Mouse (Mus musculus) limb, embryonic 13.5 days (tissue): Measurements from ENCODE around the gene Aurkc. TPM values are rescaled to one million over a fixed set of nuclear protein-coding genes. Genes with fewer than 3 reads are reported as not detected.
"Not testable (repeated sequence)": the region's sequence is repeated elsewhere in the genome, so short reads cannot be mapped to it uniquely, and the experiment has no call there.

ENCODE experiments used
- ATAC-seq: fragments of 200-750 bp; cut with Nextera tagmentation; 2 replicates; pipeline ENCODE4 v1.8.0; 2017; ENCODE audit warnings: low read depth, moderate number of reproducible peaks, moderate TSS enrichment; ENCODE audit not compliant: low FRiP score
- H3K27ac ChIP-seq: fragments of 300-500 bp; sonication (generic); 2 replicates; pipeline ENCODE4 v1.5.1; 2015; ENCODE audit warnings: inconsistent platforms, mild to moderate bottlenecking, moderate library complexity
- H3K27me3 ChIP-seq: fragments of 300-500 bp; sonication (generic); 2 replicates; pipeline ENCODE4 v1.6.1; 2015; ENCODE audit warnings: mild to moderate bottlenecking, inconsistent platforms
- H3K36me3 ChIP-seq: fragments of 300-500 bp; sonication (generic); 2 replicates; pipeline ENCODE4 v1.6.1; 2015; ENCODE audit warnings: inconsistent platforms, mild to moderate bottlenecking, moderate library complexity
- H3K4me1 ChIP-seq: fragments of 300-500 bp; sonication (generic); 2 replicates; pipeline ENCODE4 v1.6.1; 2015; ENCODE audit warnings: inconsistent platforms
- H3K4me2 ChIP-seq: fragments of 300-500 bp; sonication (generic); replicated peaks from 2 replicates; pipeline ENCODE4 v1.6.1; 2015; ENCODE audit warnings: inconsistent platforms, mild to moderate bottlenecking, moderate library complexity
- H3K4me3 ChIP-seq: fragments of 300-500 bp; sonication (generic); 2 replicates; pipeline ENCODE4 v1.5.1; 2015; ENCODE audit warnings: moderate library complexity, mild to moderate bottlenecking, inconsistent platforms
- H3K9ac ChIP-seq: fragments of 300-500 bp; sonication (generic); 2 replicates; pipeline ENCODE4 v1.6.1; 2015; ENCODE audit warnings: mild to moderate bottlenecking, inconsistent platforms
- H3K9me3 ChIP-seq: fragments of 300-500 bp; sonication (generic); 2 replicates; pipeline ENCODE4 v1.6.1; 2016; ENCODE audit warnings: inconsistent platforms
- WGBS: fragments of 180-500 bp; shearing (Covaris S2); methylation state at CpG from one replicate; pipeline ENCODE4 v1.1.7; 2015; 5-methylcytosine and 5-hydroxymethylcytosine counted together
- polyA plus RNA-seq: library from polyadenylated mRNA; unstranded; fragments of >200 nt; fragmentation: Nextera tagmentation; extraction: Ambion mirVana; gene quantifications from 2 replicates; pipeline ENCODE4 v1.2.1, GENCODE M21; 2015

Aurkc gene
- polyA plus RNA-seq, result not detected in 2 replicates

- H3K4me1 ChIP-seq, H3K27ac ChIP-seq, H3K4me3 ChIP-seq, H3K27me3 ChIP-seq, ATAC-seq, H3K36me3 ChIP-seq, H3K9ac ChIP-seq, H3K4me2 ChIP-seq, H3K9me3 ChIP-seq: not testable (repeated sequence)
- 83% methylated on average over 11 of the region's 11 CpGs for WGBS
Observed at GRCm38 (mm10) chr7:6995251-6995650, at the start of gene Aurkc. Aurkc (plus strand) TSS chr7:6995300.

DNA sequence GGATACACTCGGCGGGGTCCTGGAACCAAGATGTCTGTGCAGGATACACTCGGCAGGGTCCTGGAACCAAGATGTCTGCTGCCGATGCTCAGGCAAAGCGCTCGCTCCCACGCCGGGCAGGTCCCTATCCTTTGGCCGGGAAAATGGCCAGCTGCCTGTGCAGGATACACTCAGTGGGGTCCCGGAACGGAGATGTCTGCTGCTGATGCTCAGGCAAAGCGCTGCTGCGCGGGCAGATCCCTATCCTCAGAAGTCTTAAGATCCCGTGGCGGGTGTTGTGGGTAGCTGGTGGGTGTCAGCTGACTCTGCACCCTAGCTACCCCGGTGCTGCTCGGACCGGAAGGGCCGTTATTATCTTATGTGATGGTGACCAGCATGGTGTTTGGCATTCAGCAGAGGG lies 47.0 kb upstream of the Aurkc start:
- not testable (repeated sequence) for H3K4me1 ChIP-seq, ATAC-seq, H3K4me3 ChIP-seq, H3K9ac ChIP-seq, H3K36me3 ChIP-seq, H3K27me3 ChIP-seq, H3K27ac ChIP-seq, H3K9me3 ChIP-seq, H3K4me2 ChIP-seq
- WGBS, result 94% methylated on average over 20 of the region's 20 CpGs

DNA sequence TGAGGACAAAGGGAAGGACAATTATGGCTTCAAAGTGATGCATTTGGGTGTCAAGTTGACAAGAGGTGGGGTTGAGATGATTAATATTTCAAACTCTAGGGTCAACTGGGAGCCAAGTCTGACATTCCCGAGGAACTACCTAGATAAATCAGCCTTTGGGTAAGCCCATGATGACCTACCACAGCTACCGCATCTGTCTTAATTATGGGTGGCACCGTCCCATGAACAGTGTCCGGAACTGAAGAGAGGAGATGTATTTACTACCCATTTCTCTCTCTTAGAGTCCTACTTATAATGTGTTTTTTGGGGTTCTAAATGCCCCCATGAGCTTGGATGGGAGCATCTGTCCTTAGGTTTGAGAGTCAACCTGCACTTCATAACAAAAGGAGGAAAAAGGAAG lies 38.5 kb upstream of the Aurkc start:
- no peak overlapping the region for H3K9ac ChIP-seq
- no peak for ATAC-seq
- no peaks in the 10 kb centered on the region for H3K27me3 ChIP-seq
- 85% methylated on average over 4 of the region's 4 CpGs for WGBS
- no peak overlapping the region for H3K4me3 ChIP-seq
- H3K4me2 ChIP-seq, result no peak overlapping the region
- H3K4me1 ChIP-seq, result no peaks in the 10 kb centered on the region
- H3K36me3 ChIP-seq, result no peaks in the 10 kb centered on the region
- H3K9me3 ChIP-seq, result no peaks in the 10 kb centered on the region
- no peak overlapping the region for H3K27ac ChIP-seq

GRCm38 (mm10) chr7:6958574-6958973 lies 36.5 kb upstream of the Aurkc start:
- no peaks in the 10 kb centered on the region for H3K9me3 ChIP-seq
- ATAC-seq, result no peak
- H3K4me2 ChIP-seq, result no peak overlapping the region
- no peaks in the 10 kb centered on the region for H3K36me3 ChIP-seq
- H3K9ac ChIP-seq, result no peak overlapping the region
- no peaks in the 10 kb centered on the region for H3K4me1 ChIP-seq
- no peak overlapping the region for H3K27ac ChIP-seq
- H3K27me3 ChIP-seq, result no peaks in the 10 kb centered on the region
- H3K4me3 ChIP-seq, result no peak overlapping the region
- WGBS, result 86% methylated on average over 1 of the region's 1 CpGs

DNA sequence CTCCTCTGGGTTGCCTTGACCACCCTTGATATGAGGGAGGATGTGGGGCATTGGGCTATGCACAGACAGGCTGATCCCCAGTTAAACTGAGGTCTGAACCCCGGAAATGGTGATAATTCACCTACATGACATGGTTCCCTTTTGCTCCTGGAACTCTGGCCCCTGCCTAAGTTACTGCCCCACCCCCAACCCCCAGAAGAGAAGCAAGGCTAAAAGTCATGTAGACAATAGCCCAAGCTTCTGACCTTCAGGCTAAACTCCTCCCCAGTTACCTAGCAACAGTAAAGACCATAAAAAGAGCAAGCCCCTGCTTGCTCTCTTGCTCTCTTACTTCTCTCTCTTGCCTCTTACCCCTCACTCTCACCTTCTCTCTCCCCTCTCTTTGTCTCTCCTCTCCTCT lies 21.5 kb upstream of the Aurkc start:
- ATAC-seq, result no peak

DNA sequence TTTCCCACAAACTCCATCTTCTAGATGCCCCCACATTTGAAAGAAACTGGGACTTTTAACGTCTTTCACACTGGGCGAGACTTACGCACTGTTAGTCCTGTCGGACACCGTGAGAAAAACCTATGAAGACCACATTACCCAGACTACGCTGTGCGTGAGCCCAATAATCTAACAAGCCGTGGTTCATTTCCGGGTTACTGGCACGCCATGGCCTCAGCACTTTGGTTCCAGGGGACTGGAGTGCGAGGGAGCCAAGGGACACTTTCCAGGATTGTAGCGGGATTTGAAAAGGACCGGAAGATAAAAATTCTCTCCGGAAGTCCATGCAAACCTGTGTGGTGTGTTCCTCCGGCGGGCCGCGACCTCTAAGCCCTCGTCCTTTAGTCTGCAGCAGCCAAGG lies 18.2 kb upstream of the Aurkc start:
- Histone ChIP-seq H3K27ac (no peak overlapping the region), H3K4me2 (no peak overlapping the region), H3K27me3 (no peaks in the 10 kb centered on the region), H3K9me3 (no peaks in the 10 kb centered on the region), H3K9ac (no peak overlapping the region), H3K4me1 (no peaks in the 10 kb centered on the region), H3K36me3 (no peaks in the 10 kb centered on the region), H3K4me3 (no peak overlapping the region)
- no peak for ATAC-seq
- WGBS, result 90% methylated on average over 19 of the region's 19 CpGs

More for the DNA sequence above, 21.5 kb upstream of the Aurkc start:
- Histone ChIP-seq H3K9ac (no peak overlapping the region), H3K4me3 (no peak overlapping the region), H3K27me3 (no peaks in the 10 kb centered on the region), H3K9me3 (no peaks in the 10 kb centered on the region), H3K36me3 (no peaks in the 10 kb centered on the region), H3K4me2 (no peak overlapping the region), H3K4me1 (no peaks in the 10 kb centered on the region), H3K27ac (no peak overlapping the region)
- WGBS, result 88% methylated on average over 1 of the region's 1 CpGs

- WGBS, result 51% methylated on average over 3 of the region's 3 CpGs
- not testable (repeated sequence) for H3K27me3 ChIP-seq, H3K4me1 ChIP-seq, H3K9ac ChIP-seq, H3K4me3 ChIP-seq, H3K36me3 ChIP-seq, H3K27ac ChIP-seq, H3K9me3 ChIP-seq, ATAC-seq, H3K4me2 ChIP-seq
Observed at GRCm38 (mm10) chr7:6998914-6999313, 3.8 kb downstream of the Aurkc start.

DNA sequence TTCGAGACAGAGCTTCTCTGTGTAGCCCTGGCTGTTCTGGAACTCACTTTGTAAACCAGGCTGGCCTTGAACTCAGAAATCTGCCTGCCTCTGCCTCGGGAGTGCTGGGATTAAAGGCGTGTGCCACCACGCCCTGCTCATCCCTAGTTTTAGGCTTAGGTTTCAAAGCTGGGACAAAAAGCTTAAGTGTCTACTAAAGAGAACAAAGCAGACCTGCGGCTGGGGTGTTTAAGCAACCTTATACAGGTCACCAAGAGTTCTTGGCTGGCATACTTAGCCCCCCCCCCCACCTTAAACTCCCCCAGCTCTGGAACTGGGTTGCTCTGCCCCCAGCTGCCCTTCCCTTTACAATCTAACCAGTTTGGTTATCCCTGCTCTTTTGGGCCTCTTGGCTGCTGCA lies 10.3 kb downstream of the Aurkc start:
- ATAC-seq, result not testable (repeated sequence)
- 72% methylated on average over 5 of the region's 5 CpGs for WGBS

GRCm38 (mm10) chr7:7027445-7027844 lies 32.3 kb downstream of the Aurkc start:
- Histone ChIP-seq H3K4me2 (no peak overlapping the region), H3K27ac (no peak overlapping the region), H3K36me3 (no peaks in the 10 kb centered on the region), H3K9ac (no peak overlapping the region), H3K4me1 (no peaks in the 10 kb centered on the region), H3K9me3 (peaks cover 7% of the 10 kb centered on the region; the same call in 1 of the 2 replicates), H3K4me3 (no peak overlapping the region), H3K27me3 (no peaks in the 10 kb centered on the region)
- no peak for ATAC-seq

More for the DNA sequence above, 10.3 kb downstream of the Aurkc start:
- H3K4me1 ChIP-seq, H3K4me3 ChIP-seq, H3K36me3 ChIP-seq, H3K27ac ChIP-seq, H3K4me2 ChIP-seq, H3K9ac ChIP-seq, H3K9me3 ChIP-seq, H3K27me3 ChIP-seq: not testable (repeated sequence)

- not testable (repeated sequence) for H3K4me1 ChIP-seq, H3K9ac ChIP-seq, ATAC-seq, H3K27ac ChIP-seq, H3K27me3 ChIP-seq, H3K4me2 ChIP-seq, H3K9me3 ChIP-seq, H3K4me3 ChIP-seq, H3K36me3 ChIP-seq
- WGBS, result 51% methylated on average over 7 of the region's 7 CpGs
Observed at GRCm38 (mm10) chr7:7049659-7050320, 54.7 kb downstream of the Aurkc start.

Other genes with a start within 250 kb of the Aurkc start
- 14.7 and 16.7 TPM in 2 replicates for gene Zfp954, start 126.2 kb downstream of the Aurkc start, polyA plus RNA-seq
- gene Zfp773, start 141.5 kb downstream of the Aurkc start, polyA plus RNA-seq, result 3.3 and 3.9 TPM in 2 replicates
- gene Zfp418, start 176.0 kb downstream of the Aurkc start, polyA plus RNA-seq, result 3.4 and 3.7 TPM in 2 replicates
- gene Zfp772, start 214.7 kb downstream of the Aurkc start, polyA plus RNA-seq, result 10.0 TPM in 2 replicates